Mouse (Mus musculus): ENCODE measurements around the gene Nsun2.
"Not testable (repeated sequence)": the region's sequence is repeated elsewhere in the genome, so short reads cannot be mapped to it uniquely, and the experiment has no call there.

Nsun2 gene

GRCm38 (mm10) chr13:69594577-69595256 is 61.2 kb downstream of the Nsun2 start:
- peak in 1 of 2 experiments; percentile 40 for DNase-seq

DNA sequence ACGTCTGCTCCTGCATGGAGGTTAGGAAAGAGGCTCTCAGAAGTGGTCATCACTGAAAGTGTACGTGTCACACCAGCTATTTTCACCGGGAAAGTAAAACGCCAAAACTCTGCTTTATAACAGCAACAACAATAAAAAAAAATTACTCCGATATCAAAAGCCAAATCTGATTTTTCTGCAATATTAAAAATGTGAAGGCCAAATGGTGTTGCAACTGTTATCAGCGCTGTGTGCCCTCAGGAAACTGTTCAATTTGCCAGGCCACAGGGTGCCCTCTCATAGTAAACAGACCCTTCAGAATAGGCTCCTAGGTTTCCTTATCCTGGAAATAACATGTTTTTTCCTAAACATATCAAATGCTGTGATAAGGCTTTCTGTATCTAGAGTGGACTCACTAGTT is 62.4 kb downstream of the Nsun2 start:
- DNase-seq: no peak

- DNase-seq: no peak
Observed at GRCm38 (mm10) chr13:69596515-69596914, 63.0 kb downstream of the Nsun2 start.

- no peak for DNase-seq
Observed at GRCm38 (mm10) chr13:69598867-69599266, 65.3 kb downstream of the Nsun2 start.

- not testable (repeated sequence) for DNase-seq
Observed at GRCm38 (mm10) chr13:69600863-69601262, 67.3 kb downstream of the Nsun2 start.

DNA sequence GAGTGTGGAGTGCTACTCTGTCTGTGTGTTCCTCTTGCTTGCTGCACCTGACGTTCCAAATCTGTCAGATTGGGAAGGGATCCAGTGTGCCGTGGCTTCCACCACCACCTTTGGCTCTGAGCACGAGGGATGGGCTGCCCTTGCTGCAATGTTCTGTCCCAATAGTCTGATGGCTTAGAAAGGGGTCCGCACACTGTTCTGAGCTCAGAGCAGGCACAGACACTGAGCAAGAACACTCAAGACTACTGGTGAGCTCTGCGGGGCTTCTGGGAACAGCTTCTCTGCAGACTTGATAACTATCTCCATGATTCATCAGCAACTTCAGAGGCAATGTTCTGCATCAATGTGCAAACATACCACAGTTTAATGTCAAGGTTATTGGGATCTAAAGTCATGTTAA is 67.8 kb downstream of the Nsun2 start:
- no peak for DNase-seq

GRCm38 (mm10) chr13:69604670-69605069 is 71.1 kb downstream of the Nsun2 start:
- DNase-seq: no peak

DNA sequence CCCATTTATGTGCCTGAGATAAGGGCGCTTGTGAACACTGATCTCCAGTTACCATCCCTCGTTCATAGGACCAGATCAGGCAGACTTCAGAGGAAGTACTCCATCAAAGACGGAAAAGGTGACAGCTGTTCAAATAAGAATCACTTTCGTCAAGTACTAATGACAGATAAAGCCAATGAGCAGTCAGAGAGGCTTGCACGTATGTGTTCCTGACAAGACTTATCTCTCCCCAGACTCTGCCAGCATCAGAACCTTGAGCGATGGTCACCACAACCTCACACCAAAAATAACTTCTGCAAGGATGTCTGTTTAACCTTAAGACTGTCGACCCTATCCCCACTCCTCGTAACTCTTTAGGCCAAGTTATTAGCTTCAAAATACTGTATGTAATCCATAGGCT is 75.2 kb downstream of the Nsun2 start:
- no peak for DNase-seq

GRCm38 (mm10) chr13:69610751-69611397 is 77.3 kb downstream of the Nsun2 start:
- peak; percentile 41 to 58 for DNase-seq

GRCm38 (mm10) chr13:69611398-69612174 is 78.0 kb downstream of the Nsun2 start, which contains the start of gene Srd5a1:
Srd5a1 (minus strand) TSS chr13:69611442.
- peak; percentile 99 to 100 for DNase-seq

- peak in 1 of 2 experiments; percentile 23 for DNase-seq
Observed at GRCm38 (mm10) chr13:69612175-69612544, 78.6 kb downstream of the Nsun2 start.

DNA sequence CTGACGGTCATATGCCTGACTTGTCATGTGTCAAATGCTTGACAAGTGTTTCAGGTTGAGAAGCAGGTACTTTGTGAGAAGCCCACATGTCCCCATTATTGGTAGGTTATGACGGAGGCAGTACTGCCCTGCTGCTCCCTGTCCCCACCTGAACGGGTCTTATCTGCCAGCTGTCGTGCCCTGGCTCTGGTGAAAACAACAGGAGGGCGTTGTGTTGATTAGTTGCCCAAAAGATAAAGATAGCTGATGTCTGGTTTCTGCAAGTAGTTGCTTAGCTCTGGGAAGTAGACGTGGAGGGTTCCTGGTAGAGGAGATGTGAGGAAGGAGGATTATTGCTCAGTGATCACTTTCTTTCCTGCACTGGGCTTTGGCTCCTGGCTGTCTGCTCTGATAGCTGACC is 83.2 kb downstream of the Nsun2 start:
- DNase-seq: no peak

DNA sequence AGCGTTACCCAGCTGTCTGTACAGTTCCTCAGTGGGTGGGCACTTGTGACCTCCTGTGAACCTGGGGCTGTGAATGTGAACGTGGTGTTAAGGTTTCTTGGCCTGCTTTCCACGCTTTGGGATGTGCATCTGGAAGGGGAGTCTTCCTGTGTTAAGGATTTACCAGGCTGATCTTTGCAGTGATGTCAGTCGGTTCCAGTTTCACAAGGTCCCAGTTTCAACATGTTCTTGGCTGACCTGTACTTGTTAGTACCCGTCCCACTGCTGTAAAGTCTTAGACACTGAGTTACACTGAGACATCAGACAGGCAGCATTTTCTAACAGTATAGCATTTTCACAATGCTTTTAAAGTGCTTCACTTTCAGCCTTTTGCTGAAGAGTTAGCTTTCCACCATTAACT is 90.3 kb downstream of the Nsun2 start:
- no peak for DNase-seq

GRCm38 (mm10) chr13:69624510-69624909 is 91.0 kb downstream of the Nsun2 start:
- DNase-seq: no peak

GRCm38 (mm10) chr13:69627941-69628340 is 94.4 kb downstream of the Nsun2 start:
- DNase-seq: no peak

DNA sequence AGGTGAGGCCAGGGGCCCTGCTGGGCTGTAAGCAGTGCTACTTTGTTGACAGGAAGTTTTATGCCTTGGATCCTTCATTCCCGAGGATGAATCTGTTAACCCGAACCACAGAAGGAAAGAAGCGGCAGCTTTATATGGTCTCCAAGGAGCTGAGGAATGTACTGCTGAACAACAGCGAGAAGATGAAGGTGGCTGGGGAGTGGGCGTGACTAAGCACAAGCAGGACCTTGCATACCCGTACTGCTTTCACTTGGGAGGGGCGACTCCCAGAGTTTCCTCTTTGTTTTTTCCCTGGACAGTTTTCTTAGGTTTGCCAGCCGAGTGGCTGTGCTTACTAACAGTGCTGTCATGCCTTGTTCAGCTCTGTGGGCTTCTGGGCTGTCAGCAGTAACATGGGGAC is 97.0 kb downstream of the Nsun2 start:
- DNase-seq: no peak

DNA sequence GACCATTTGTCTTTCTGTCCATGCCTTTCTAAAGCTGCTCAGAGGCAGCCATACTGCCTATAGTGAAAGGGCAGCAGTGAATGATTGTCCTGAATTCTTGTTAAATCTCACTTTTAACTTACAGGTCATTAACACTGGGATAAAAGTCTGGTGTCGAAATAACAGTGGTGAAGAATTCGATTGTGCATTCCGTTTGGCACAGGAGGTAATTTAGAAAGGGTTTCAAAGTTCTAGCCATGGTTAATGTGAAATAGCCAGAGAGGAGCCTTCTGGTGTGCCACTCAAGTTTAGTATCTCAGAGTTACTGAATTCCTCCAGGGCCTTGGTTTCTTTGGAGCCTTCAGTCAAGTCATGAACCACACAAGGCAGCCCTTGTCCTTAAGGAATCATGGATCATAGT is 97.6 kb downstream of the Nsun2 start:
- DNase-seq: peak in 1 of 2 experiments; percentile 55

DNA sequence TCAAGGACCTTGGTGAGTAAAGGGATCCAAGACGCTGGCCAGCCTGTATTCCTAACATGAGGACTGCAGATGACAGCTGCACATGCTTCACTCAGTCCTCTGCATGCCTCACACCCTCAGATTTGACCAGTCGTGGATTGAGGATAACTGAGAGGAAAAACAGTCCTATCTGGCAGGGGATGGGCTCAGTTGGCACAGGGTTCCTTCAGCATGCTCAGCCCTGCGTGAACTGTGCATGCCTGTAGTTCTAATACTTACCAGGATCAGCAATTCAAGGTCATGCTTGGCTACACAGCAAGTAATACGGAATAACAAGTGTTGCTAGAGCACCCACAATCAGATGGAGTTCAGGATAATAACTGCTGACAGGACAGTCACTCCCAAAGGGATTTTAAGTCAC is 98.1 kb downstream of the Nsun2 start:
- peak; percentile 71 to 74 for DNase-seq

GRCm38 (mm10) chr13:69633551-69633950 is 100.0 kb downstream of the Nsun2 start:
- DNase-seq: no peak

- DNase-seq: no peak
Observed at GRCm38 (mm10) chr13:69633988-69634387, 100.4 kb downstream of the Nsun2 start.

GRCm38 (mm10) chr13:69635836-69636235 is 102.3 kb downstream of the Nsun2 start:
- DNase-seq: not testable (repeated sequence)

GRCm38 (mm10) chr13:69636375-69636774 is 102.8 kb downstream of the Nsun2 start:
- peak in 1 of 2 experiments; percentile 33 for DNase-seq

DNA sequence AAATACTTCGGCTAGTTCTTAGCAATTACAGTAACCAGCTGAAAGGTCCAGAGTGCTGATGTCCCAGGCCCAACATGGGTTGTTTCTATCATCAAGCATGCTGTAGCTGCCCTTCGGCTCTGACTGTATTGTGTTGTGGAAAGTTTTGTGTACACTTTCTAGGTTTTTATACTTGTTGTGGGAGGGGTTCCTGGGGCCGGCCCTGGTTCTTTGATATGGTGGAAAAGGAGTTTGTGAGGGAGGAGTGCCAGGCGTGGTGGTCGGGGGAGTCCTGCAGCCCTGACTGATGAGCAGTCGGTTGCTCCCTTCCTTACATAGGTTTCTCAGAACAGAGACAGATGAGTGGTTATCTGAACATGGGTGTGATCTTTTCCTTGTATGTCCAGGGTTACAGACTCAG is 103.3 kb downstream of the Nsun2 start:
- DNase-seq: no peak

DNA sequence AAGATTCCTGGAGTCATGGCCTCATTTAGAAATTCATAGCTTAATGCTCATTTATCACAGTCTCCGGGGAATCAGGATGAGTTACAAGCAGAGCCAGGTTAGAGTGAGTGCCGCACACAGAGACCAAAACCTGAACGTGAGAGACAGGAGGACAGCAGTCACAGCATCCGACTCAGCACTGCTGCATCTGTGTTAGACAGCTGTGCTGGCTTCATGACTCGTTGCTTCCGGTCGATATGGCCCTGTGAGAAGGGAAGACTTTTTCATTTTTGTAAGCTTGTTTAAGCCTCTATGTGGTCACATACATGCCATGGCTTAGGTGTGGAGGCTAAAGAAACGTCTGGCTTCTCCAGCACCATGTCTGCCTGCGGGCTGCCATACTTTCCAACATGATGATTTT is 104.1 kb downstream of the Nsun2 start:
- no peak for DNase-seq

All from kidney, adult 8-10 months (tissue).